Mouse (Mus musculus) left cerebral cortex, adult 8-10 months (tissue): ENCODE data around the gene Dntt. TPM values are rescaled to one million over a fixed set of nuclear protein-coding genes. Genes with fewer than 3 reads are reported as not detected.
A peak's percentile ranks its signal among the peaks of the same experiment; 100 is the strongest.

Experiments used
- DNase-seq, 2 experiments: peaks; one replicate each; pipeline ENCODE4 v3.0.0; 2022; ENCODE audit warnings: low spot score in 2 of 2
- total RNA-seq, 4 experiments: library from RNA; stranded (reverse); gene quantifications; 2 replicates each; pipeline ENCODE4 v1.2.4; 2022

The Dntt gene
- total RNA-seq, 4 experiments from 2014 or later = not detected

- no peak for DNase-seq
Measured at GRCm38 (mm10) chr19:41008674-41009395, 20.2 kb upstream of the Dntt start.

GRCm38 (mm10) chr19:41011676-41012075, 17.4 kb upstream of the Dntt start:
- no peak for DNase-seq

- DNase-seq = no peak
Measured at GRCm38 (mm10) chr19:41013591-41013990, 15.5 kb upstream of the Dntt start.

GRCm38 (mm10) chr19:41014003-41014402, 15.1 kb upstream of the Dntt start:
- no peak for DNase-seq

GRCm38 (mm10) chr19:41015951-41016716, 12.9 kb upstream of the Dntt start:
- DNase-seq = no peak

GRCm38 (mm10) chr19:41019164-41019675, 9.9 kb upstream of the Dntt start:
- DNase-seq = no peak

- no peak for DNase-seq
Measured at GRCm38 (mm10) chr19:41020537-41020936, 8.5 kb upstream of the Dntt start.

- peak in 1 of 2 experiments; percentile 24 for DNase-seq
Measured at GRCm38 (mm10) chr19:41022244-41022643, 6.8 kb upstream of the Dntt start.

- DNase-seq = no peak
Measured at GRCm38 (mm10) chr19:41026551-41026950, 2.5 kb upstream of the Dntt start.

GRCm38 (mm10) chr19:41027024-41027423, 2.1 kb upstream of the Dntt start:
- DNase-seq = no peak

GRCm38 (mm10) chr19:41027601-41028000, 1.5 kb upstream of the Dntt start:
- DNase-seq = no peak

- DNase-seq = no peak
Measured at GRCm38 (mm10) chr19:41030161-41030560, 1.1 kb downstream of the Dntt start.

GRCm38 (mm10) chr19:41031009-41031408, 1.9 kb downstream of the Dntt start:
- DNase-seq = no peak

GRCm38 (mm10) chr19:41031869-41032268, 2.8 kb downstream of the Dntt start:
- DNase-seq = no peak

GRCm38 (mm10) chr19:41035809-41036551, 6.9 kb downstream of the Dntt start:
- DNase-seq = no peak

GRCm38 (mm10) chr19:41039110-41039509, 10.0 kb downstream of the Dntt start:
- DNase-seq = no peak

- DNase-seq = no peak
Measured at GRCm38 (mm10) chr19:41045091-41045770, 16.2 kb downstream of the Dntt start.

GRCm38 (mm10) chr19:41047437-41048186, 18.5 kb downstream of the Dntt start:
- no peak for DNase-seq

- DNase-seq = no peak
Measured at GRCm38 (mm10) chr19:41048187-41048559, 19.1 kb downstream of the Dntt start.

- no peak for DNase-seq
Measured at GRCm38 (mm10) chr19:41051714-41052113, 22.6 kb downstream of the Dntt start.

- DNase-seq = no peak
Measured at GRCm38 (mm10) chr19:41052247-41052646, 23.2 kb downstream of the Dntt start.
